Mouse (Mus musculus): ENCODE measurements around the gene Gorasp1.

DNA sequence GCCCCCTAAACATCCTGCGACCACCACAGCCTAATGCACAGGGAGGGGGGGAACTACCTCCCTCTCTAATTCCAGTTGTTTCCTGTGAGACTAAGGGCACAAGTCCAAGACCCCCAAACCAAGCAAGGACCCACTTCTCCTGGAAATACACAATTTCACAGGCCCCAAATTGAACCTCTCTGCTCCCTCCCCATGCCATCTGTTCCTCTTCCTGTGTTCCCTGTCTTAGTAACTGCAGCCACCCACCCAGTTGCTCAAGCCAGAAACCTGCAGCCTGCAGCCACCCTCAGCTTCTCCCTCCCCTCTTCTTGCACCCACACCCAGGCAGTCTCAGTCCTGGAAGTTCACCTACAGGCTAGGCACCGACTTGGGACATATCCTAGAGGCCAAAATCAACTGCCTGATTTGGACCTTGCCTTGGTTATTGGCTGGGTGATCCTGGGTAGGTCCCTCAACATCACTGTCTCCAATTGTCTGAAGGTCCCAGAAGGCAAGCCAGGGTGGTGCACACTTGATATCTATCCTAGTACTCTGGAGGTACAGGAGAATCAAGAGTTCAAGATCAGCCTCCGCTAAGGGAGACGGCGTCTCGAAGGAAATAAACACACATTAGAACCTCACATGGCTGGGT is 41.6 kb upstream of the Gorasp1 start:
- TF ChIP-seq CTCF (IDR thresholded peaks at IDR 0.05) (no peak), POLR2A (IDR thresholded peaks at IDR 0.05; ENCODE audit: insufficient read depth, low read depth, low read length) (no peak)

Measured in heart, adult 2 months (tissue).